Mouse (Mus musculus): ENCODE measurements around the gene Gdf5. TPM values are rescaled to one million over a fixed set of nuclear protein-coding genes. Genes with fewer than 3 reads are reported as not detected.

Gdf5 gene
- not detected for total RNA-seq (2021)

DNA sequence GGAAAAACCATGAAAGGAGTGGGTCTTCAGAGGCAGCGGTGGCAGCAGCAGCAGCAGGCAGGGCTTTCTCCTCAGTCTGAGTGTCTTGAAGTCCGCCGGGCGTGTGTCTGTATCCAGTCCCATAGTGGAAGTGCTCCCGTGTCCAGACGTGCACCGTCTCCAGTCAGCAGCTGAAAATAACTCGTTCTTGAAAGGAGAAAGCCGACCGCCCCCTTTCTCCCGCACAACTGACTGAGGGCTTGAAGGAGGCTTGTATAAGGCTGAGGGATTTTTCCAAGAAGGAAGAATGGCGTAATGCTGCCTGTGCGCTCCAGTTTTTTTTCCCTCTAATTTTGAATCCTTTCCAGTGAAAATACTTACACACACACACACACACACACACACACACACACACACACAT is at the start of gene Gdf5:
TSS of gene Gdf5 (minus strand) at position 244 of the 400 bp plus-strand sequence.
- intact Hi-C loops (cut with DNase I) = loop anchor here (10.0 kb wide), 1 partner anchor 270 kb away; no protein-coding TSS in a partner anchor
- no peak for DNase-seq

- intact Hi-C loops (cut with DNase I) = no loop called here
- DNase-seq = peak; percentile 49 to 51
Measured at GRCm38 (mm10) chr2:155991863-155992321, 46.7 kb upstream of the Gdf5 start.

GRCm38 (mm10) chr2:155991151-155991550 is 46.0 kb upstream of the Gdf5 start:
- no peak for DNase-seq
- intact Hi-C loops (cut with DNase I) = no loop called here

- intact Hi-C loops (cut with DNase I) = no loop called here
- no peak for DNase-seq
Measured at GRCm38 (mm10) chr2:155989085-155989484, 43.9 kb upstream of the Gdf5 start.

- intact Hi-C loops (cut with DNase I) = no loop called here
- DNase-seq = no peak
Measured at GRCm38 (mm10) chr2:155987131-155987530, 42.0 kb upstream of the Gdf5 start.

GRCm38 (mm10) chr2:155985776-155986175 is 40.6 kb upstream of the Gdf5 start:
- no peak for DNase-seq
- intact Hi-C loops (cut with DNase I) = no loop called here

- intact Hi-C loops (cut with DNase I) = no loop called here
- DNase-seq = peak; percentile 44 to 45
Measured at GRCm38 (mm10) chr2:155979328-155979991, 34.3 kb upstream of the Gdf5 start.

GRCm38 (mm10) chr2:155974087-155974731 is 29.0 kb upstream of the Gdf5 start:
- DNase-seq = no peak
- intact Hi-C loops (cut with DNase I) = no loop called here

GRCm38 (mm10) chr2:155973348-155973747 is 28.2 kb upstream of the Gdf5 start:
- intact Hi-C loops (cut with DNase I) = no loop called here
- no peak for DNase-seq

GRCm38 (mm10) chr2:155962991-155963390 is 17.8 kb upstream of the Gdf5 start:
- intact Hi-C loops (cut with DNase I) = loop anchor here (2.0 kb wide), 2 partner anchors 180 to 316 kb away; no protein-coding TSS in a partner anchor
- DNase-seq = no peak

DNA sequence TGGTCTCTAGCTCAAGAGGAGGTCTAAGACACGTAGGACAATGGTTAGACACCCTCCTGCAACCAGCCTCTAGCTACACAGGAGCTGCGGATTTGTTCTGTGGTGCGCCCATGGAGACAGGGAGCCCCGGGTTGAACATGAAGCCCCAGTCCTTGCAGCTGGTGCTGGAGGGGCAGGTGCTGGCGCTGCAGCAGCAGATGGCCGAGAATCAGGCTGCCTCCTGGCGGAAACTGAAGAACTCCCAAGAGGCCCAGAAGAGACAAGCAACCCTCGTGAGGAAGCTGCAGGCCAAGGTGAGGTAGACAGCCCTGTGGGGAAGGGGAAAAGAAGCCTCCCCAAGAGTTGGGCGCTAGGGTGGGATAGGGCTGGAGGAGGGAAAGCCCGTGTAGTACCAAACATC is 16.7 kb upstream of the Gdf5 start:
- intact Hi-C loops (cut with DNase I) = loop anchor here (2.0 kb wide), 2 partner anchors 181 to 317 kb away; no protein-coding TSS in a partner anchor
- no peak for DNase-seq

DNA sequence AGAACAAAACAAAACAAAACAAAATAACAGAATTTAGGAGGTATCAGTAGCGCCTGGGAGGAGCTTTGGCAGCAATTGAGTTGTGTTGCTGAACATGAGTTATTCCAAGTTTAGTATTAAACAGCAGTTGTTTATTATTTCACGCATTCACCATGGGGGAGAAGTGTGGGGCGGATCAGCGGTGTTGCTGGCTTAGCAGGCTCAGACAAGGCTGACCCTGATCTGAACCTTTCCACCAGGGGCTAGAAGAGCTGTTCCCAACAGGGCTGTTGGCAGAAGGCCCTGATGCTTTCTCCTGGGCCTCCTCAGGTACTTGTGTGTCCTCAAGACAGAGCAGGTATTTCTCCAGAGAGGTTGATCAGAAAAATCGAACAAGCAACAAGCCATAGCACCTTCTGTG is 14.8 kb upstream of the Gdf5 start:
- DNase-seq = no peak
- intact Hi-C loops (cut with DNase I) = loop anchor here (10.0 kb wide), 1 partner anchor 265 kb away; the partner anchor contains the start of gene Trpc4ap

- intact Hi-C loops (cut with DNase I) = loop anchor here (10.0 kb wide), 1 partner anchor 262 kb away; the partner anchor contains the start of gene Trpc4ap
- peak; percentile 87 to 94 for DNase-seq
Measured at GRCm38 (mm10) chr2:155956134-155957059, 11.2 kb upstream of the Gdf5 start, which contains the start of gene Cep250. Gene Cep250, plus strand, starts transcription at chr2:155956458.

DNA sequence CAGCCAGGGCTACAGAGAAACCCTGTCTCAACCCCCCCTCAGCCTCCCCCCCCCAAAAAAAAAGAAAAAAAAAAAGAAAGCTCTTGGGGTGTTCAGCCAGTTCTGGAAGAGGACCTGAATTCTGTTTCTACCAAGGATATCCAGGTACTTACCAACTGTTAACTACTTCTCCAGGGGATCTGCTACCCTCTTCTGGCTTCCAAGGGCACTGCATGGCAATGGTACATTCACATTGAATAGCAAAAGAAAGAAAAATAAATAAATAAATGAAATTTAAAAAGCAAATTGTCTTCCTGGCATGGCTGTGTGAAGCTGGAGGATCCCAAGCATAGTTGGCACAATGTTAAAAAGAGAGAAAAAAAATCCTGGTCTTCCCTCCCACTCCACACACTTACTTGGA is 6.8 kb upstream of the Gdf5 start:
- intact Hi-C loops (cut with DNase I) = loop anchor here (10.0 kb wide), 1 partner anchor 257 kb away; the partner anchor contains the start of gene Trpc4ap
- peak in 1 of 2 experiments; percentile 60 for DNase-seq

DNA sequence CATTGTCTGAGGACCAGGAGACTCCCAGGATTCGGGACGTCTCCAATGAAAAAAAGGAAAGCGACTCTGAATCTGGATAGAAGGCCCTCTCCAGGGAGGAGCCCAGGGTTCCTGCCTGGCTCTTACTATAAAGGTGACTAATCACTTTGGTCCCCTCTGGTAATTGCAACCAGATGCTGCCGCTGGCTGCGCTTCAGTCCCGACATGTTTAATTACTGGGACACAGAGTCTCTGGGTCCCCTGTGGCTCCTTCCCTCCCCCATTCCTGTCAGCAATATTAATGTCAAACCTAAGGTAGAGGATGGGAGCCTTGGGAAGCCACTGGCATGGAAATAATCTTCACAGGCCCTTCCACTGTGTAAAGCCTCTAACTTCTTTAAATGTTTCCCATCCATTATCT is 4.2 kb upstream of the Gdf5 start:
- intact Hi-C loops (cut with DNase I) = loop anchor here (10.0 kb wide), 1 partner anchor 275 kb away; no protein-coding TSS in a partner anchor
- no peak for DNase-seq

- intact Hi-C loops (cut with DNase I) = loop anchor here (10.0 kb wide), 1 partner anchor 273 kb away; no protein-coding TSS in a partner anchor
- DNase-seq = no peak
Measured at GRCm38 (mm10) chr2:155947390-155948002, 2.3 kb upstream of the Gdf5 start.

- no peak for DNase-seq
- intact Hi-C loops (cut with DNase I) = loop anchor here (1.0 to 10.0 kb wide), 2 partner anchors 98 to 272 kb away; no protein-coding TSS in a partner anchor
Measured at GRCm38 (mm10) chr2:155946499-155946898, 1.3 kb upstream of the Gdf5 start.

GRCm38 (mm10) chr2:155946069-155946468 is 902 bp upstream of the Gdf5 start:
- intact Hi-C loops (cut with DNase I) = loop anchor here (1.0 to 10.0 kb wide), 2 partner anchors 98 to 271 kb away; no protein-coding TSS in a partner anchor
- DNase-seq = peak; percentile 66 to 78

- intact Hi-C loops (cut with DNase I) = loop anchor here (10.0 kb wide), 1 partner anchor 271 kb away; no protein-coding TSS in a partner anchor
- no peak for DNase-seq
Measured at GRCm38 (mm10) chr2:155945580-155945979, 413 bp upstream of the Gdf5 start.

- intact Hi-C loops (cut with DNase I) = loop anchor here (10.0 kb wide), 1 partner anchor 270 kb away; no protein-coding TSS in a partner anchor
- no peak for DNase-seq
Measured at GRCm38 (mm10) chr2:155944685-155945084, 482 bp downstream of the Gdf5 start.
